Mouse (Mus musculus): ENCODE data around the gene Foxm1. TPM values are rescaled to one million over a fixed set of nuclear protein-coding genes. Genes with fewer than 3 reads are reported as not detected.

The Foxm1 gene
- polyA plus RNA-seq, 1 experiment, result 10.8 TPM

GRCm38 (mm10) chr6:128408544-128409125 lies 45.9 kb downstream of the Foxm1 start:
- Histone ChIP-seq H3K27me3 (ENCODE audit: control insufficient read depth, insufficient read depth, low read length) (no peaks in the 10 kb centered on the region), H3K27ac (ENCODE audit: insufficient read depth, low read length) (no peak overlapping the region), H3K4me1 (ENCODE audit: control insufficient read depth, insufficient read depth, insufficient read length) (no peaks in the 10 kb centered on the region), H3K36me3 (ENCODE audit: control insufficient read depth, insufficient read depth, low read length) (peaks cover 28% of the 10 kb centered on the region), H3K4me3 (ENCODE audit: extremely low read depth, insufficient read depth, insufficient read length) (no peak overlapping the region)
- WGBS, result 90% methylated on average over 7 of the region's 7 CpGs
- TF ChIP-seq CTCF (IDR thresholded peaks at IDR 0.05; ENCODE audit: extremely low read depth, insufficient read depth, insufficient read length, insufficient replicate concordance) (no peak), POLR2A (IDR thresholded peaks at IDR 0.05; ENCODE audit: low read depth, low read length) (no peak)
- DNase-seq (ENCODE audit: low read depth in 1 of 2, low spot score in 2 of 2), result no peak

GRCm38 (mm10) chr6:128410305-128410704 lies 47.5 kb downstream of the Foxm1 start:
- Histone ChIP-seq H3K4me1 (ENCODE audit: control insufficient read depth, insufficient read depth, insufficient read length) (no peaks in the 10 kb centered on the region), H3K36me3 (ENCODE audit: control insufficient read depth, insufficient read depth, low read length) (peaks cover 30% of the 10 kb centered on the region), H3K27me3 (ENCODE audit: control insufficient read depth, insufficient read depth, low read length) (no peaks in the 10 kb centered on the region), H3K4me3 (ENCODE audit: extremely low read depth, insufficient read depth, insufficient read length) (no peak overlapping the region), H3K27ac (ENCODE audit: insufficient read depth, low read length) (no peak overlapping the region)
- 97% methylated on average over 13 of the region's 13 CpGs for WGBS
- DNase-seq (ENCODE audit: low read depth in 1 of 2, low spot score in 2 of 2), result no peak
- no peak for TF ChIP-seq POLR2A (IDR thresholded peaks at IDR 0.05; ENCODE audit: low read depth, low read length)
- no peak for TF ChIP-seq CTCF (IDR thresholded peaks at IDR 0.05; ENCODE audit: extremely low read depth, insufficient read depth, insufficient read length, insufficient replicate concordance)

GRCm38 (mm10) chr6:128411115-128411514 lies 48.3 kb downstream of the Foxm1 start:
- Histone ChIP-seq H3K36me3 (ENCODE audit: control insufficient read depth, insufficient read depth, low read length) (peaks cover 30% of the 10 kb centered on the region), H3K4me1 (ENCODE audit: control insufficient read depth, insufficient read depth, insufficient read length) (no peaks in the 10 kb centered on the region)
- WGBS, result 29% methylated on average over 3 of the region's 3 CpGs

GRCm38 (mm10) chr6:128416169-128416568 lies 53.4 kb downstream of the Foxm1 start:
- no peak overlapping the region for H3K4me3 ChIP-seq (ENCODE audit: extremely low read depth, insufficient read depth, insufficient read length)

More at GRCm38 (mm10) chr6:128411115-128411514, 48.3 kb downstream of the Foxm1 start:
- no peak overlapping the region for H3K4me3 ChIP-seq (ENCODE audit: extremely low read depth, insufficient read depth, insufficient read length)
- peak; percentile 57; the same call in 1 of the 2 replicates for TF ChIP-seq CTCF (IDR thresholded peaks at IDR 0.05; ENCODE audit: extremely low read depth, insufficient read depth, insufficient read length, insufficient replicate concordance)
- no peak for TF ChIP-seq POLR2A (IDR thresholded peaks at IDR 0.05; ENCODE audit: low read depth, low read length)
- peak; percentile 30 to 78 for DNase-seq (ENCODE audit: low read depth in 1 of 2, low spot score in 2 of 2)
- H3K27ac ChIP-seq (ENCODE audit: insufficient read depth, low read length), result no peak overlapping the region
- H3K27me3 ChIP-seq (ENCODE audit: control insufficient read depth, insufficient read depth, low read length), result no peaks in the 10 kb centered on the region

GRCm38 (mm10) chr6:128418076-128418475 lies 55.3 kb downstream of the Foxm1 start:
- Histone ChIP-seq H3K4me3 (ENCODE audit: extremely low read depth, insufficient read depth, insufficient read length) (no peak overlapping the region), H3K4me1 (ENCODE audit: control insufficient read depth, insufficient read depth, insufficient read length) (no peaks in the 10 kb centered on the region), H3K27ac (ENCODE audit: insufficient read depth, low read length) (no peak overlapping the region), H3K27me3 (ENCODE audit: control insufficient read depth, insufficient read depth, low read length) (no peaks in the 10 kb centered on the region), H3K36me3 (ENCODE audit: control insufficient read depth, insufficient read depth, low read length) (peaks cover 3% of the 10 kb centered on the region)
- WGBS, result 83% methylated on average over 1 of the region's 1 CpGs
- TF ChIP-seq POLR2A (IDR thresholded peaks at IDR 0.05; ENCODE audit: low read depth, low read length), result no peak
- TF ChIP-seq CTCF (IDR thresholded peaks at IDR 0.05; ENCODE audit: extremely low read depth, insufficient read depth, insufficient read length, insufficient replicate concordance), result no peak
- DNase-seq (ENCODE audit: low read depth in 1 of 2, low spot score in 2 of 2), result no peak

More at GRCm38 (mm10) chr6:128416169-128416568, 53.4 kb downstream of the Foxm1 start:
- H3K27me3 ChIP-seq (ENCODE audit: control insufficient read depth, insufficient read depth, low read length), result no peaks in the 10 kb centered on the region
- no peak for DNase-seq (ENCODE audit: low read depth in 1 of 2, low spot score in 2 of 2)
- 91% methylated on average over 5 of the region's 5 CpGs for WGBS
- peaks cover 11% of the 10 kb centered on the region for H3K36me3 ChIP-seq (ENCODE audit: control insufficient read depth, insufficient read depth, low read length)
- no peak overlapping the region for H3K27ac ChIP-seq (ENCODE audit: insufficient read depth, low read length)
- TF ChIP-seq POLR2A (IDR thresholded peaks at IDR 0.05; ENCODE audit: low read depth, low read length) (no peak), CTCF (IDR thresholded peaks at IDR 0.05; ENCODE audit: extremely low read depth, insufficient read depth, insufficient read length, insufficient replicate concordance) (no peak)
- H3K4me1 ChIP-seq (ENCODE audit: control insufficient read depth, insufficient read depth, insufficient read length), result no peaks in the 10 kb centered on the region

- no peak overlapping the region for H3K4me3 ChIP-seq (ENCODE audit: extremely low read depth, insufficient read depth, insufficient read length)
- no peak for TF ChIP-seq CTCF (IDR thresholded peaks at IDR 0.05; ENCODE audit: extremely low read depth, insufficient read depth, insufficient read length, insufficient replicate concordance)
- no peak for TF ChIP-seq POLR2A (IDR thresholded peaks at IDR 0.05; ENCODE audit: low read depth, low read length)
- no peak overlapping the region for H3K27ac ChIP-seq (ENCODE audit: insufficient read depth, low read length)
- no peaks in the 10 kb centered on the region for H3K36me3 ChIP-seq (ENCODE audit: control insufficient read depth, insufficient read depth, low read length)
- no peak for DNase-seq (ENCODE audit: low read depth in 1 of 2, low spot score in 2 of 2)
- peaks cover 2% of the 10 kb centered on the region; the same call in 1 of the 2 replicates for H3K4me1 ChIP-seq (ENCODE audit: control insufficient read depth, insufficient read depth, insufficient read length)
- no peaks in the 10 kb centered on the region for H3K27me3 ChIP-seq (ENCODE audit: control insufficient read depth, insufficient read depth, low read length)
- WGBS, result 63% methylated on average over 2 of the region's 2 CpGs
These were observed 58.3 kb downstream of the Foxm1 start for GRCm38 (mm10) chr6:128421036-128421435.

- Histone ChIP-seq H3K4me1 (ENCODE audit: control insufficient read depth, insufficient read depth, insufficient read length) (peaks cover 2% of the 10 kb centered on the region; the same call in 1 of the 2 replicates), H3K4me3 (ENCODE audit: extremely low read depth, insufficient read depth, insufficient read length) (no peak overlapping the region), H3K36me3 (ENCODE audit: control insufficient read depth, insufficient read depth, low read length) (no peaks in the 10 kb centered on the region), H3K27ac (ENCODE audit: insufficient read depth, low read length) (no peak overlapping the region), H3K27me3 (ENCODE audit: control insufficient read depth, insufficient read depth, low read length) (no peaks in the 10 kb centered on the region)
- no peak for TF ChIP-seq CTCF (IDR thresholded peaks at IDR 0.05; ENCODE audit: extremely low read depth, insufficient read depth, insufficient read length, insufficient replicate concordance)
- no peak for TF ChIP-seq POLR2A (IDR thresholded peaks at IDR 0.05; ENCODE audit: low read depth, low read length)
- WGBS, result 97% methylated on average over 3 of the region's 3 CpGs
- DNase-seq (ENCODE audit: low read depth in 1 of 2, low spot score in 2 of 2), result no peak
These were observed 58.7 kb downstream of the Foxm1 start for GRCm38 (mm10) chr6:128421480-128421879.

Measured in spleen, adult 2 months (tissue).